Mouse (Mus musculus): Measurements from ENCODE around the gene Srgap1. TPM values are rescaled to one million over a fixed set of nuclear protein-coding genes. Genes with fewer than 3 reads are reported as not detected.

Srgap1 gene
- polyA plus RNA-seq, 1 experiment from 2014 or later: 18.7 TPM

DNA sequence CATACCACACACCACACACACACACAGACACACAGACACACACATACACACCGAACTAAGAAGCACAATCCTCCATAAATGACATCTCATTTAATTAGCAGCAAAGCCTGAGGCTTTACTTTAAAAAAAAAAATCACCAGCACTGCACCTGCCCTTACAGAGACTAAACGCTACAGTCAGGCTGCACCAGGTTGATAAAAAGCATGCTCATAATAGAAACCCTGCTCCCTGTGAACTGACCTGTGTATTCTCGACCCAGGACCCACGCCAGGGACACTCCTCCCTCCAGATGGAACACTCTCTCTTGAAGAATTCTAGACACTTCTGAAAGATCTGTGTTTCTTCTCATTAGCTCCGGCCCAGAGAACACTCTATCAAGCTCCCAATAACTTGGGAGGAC is 52.5 kb downstream of the Srgap1 start:
- Histone ChIP-seq H3K9ac (ENCODE audit: low read depth, low read length) (no peak overlapping the region), H3K9me3 (ENCODE audit: control insufficient read depth, low read length) (no peaks in the 10 kb centered on the region), H3K27me3 (ENCODE audit: control insufficient read depth, insufficient read depth, low read length) (no peaks in the 10 kb centered on the region), H3K4me1 (ENCODE audit: control insufficient read depth, insufficient read depth, low read length) (peaks cover 7% of the 10 kb centered on the region; the same call in 1 of the 2 replicates), H3K27ac (ENCODE audit: low read depth, low read length) (no peak overlapping the region), H3K4me3 (ENCODE audit: low read length) (no peak overlapping the region), H3K36me3 (ENCODE audit: control insufficient read depth, insufficient read depth, low read length) (no peaks in the 10 kb centered on the region), H3K4me2 (replicated peaks; ENCODE audit: low read depth, low read length) (no peak overlapping the region)
- ATAC-seq (ENCODE audit: low FRiP score, low TSS enrichment): no peak
- WGBS: 75% methylated on average over 5 of the region's 5 CpGs

GRCm38 (mm10) chr10:121992609-121993008 is 54.5 kb downstream of the Srgap1 start:
- ATAC-seq (ENCODE audit: low FRiP score, low TSS enrichment): no peak
- WGBS: 62% methylated on average over 8 of the region's 8 CpGs
- H3K4me2 ChIP-seq (replicated peaks; ENCODE audit: low read depth, low read length): no peak overlapping the region

GRCm38 (mm10) chr10:121986997-121987396 is 60.1 kb downstream of the Srgap1 start:
- peaks cover 8% of the 10 kb centered on the region; the same call in 1 of the 2 replicates for H3K4me1 ChIP-seq (ENCODE audit: control insufficient read depth, insufficient read depth, low read length)
- no peak overlapping the region for H3K4me2 ChIP-seq (replicated peaks; ENCODE audit: low read depth, low read length)
- no peaks in the 10 kb centered on the region for H3K27me3 ChIP-seq (ENCODE audit: control insufficient read depth, insufficient read depth, low read length)
- no peaks in the 10 kb centered on the region for H3K9me3 ChIP-seq (ENCODE audit: control insufficient read depth, low read length)
- H3K4me3 ChIP-seq (ENCODE audit: low read length): no peak overlapping the region
- H3K36me3 ChIP-seq (ENCODE audit: control insufficient read depth, insufficient read depth, low read length): no peaks in the 10 kb centered on the region
- WGBS: 88% methylated on average over 4 of the region's 4 CpGs
- no peak overlapping the region for H3K27ac ChIP-seq (ENCODE audit: low read depth, low read length)
- ATAC-seq (ENCODE audit: low FRiP score, low TSS enrichment): no peak
- no peak overlapping the region for H3K9ac ChIP-seq (ENCODE audit: low read depth, low read length)

More at GRCm38 (mm10) chr10:121992609-121993008, 54.5 kb downstream of the Srgap1 start:
- no peak overlapping the region for H3K4me3 ChIP-seq (ENCODE audit: low read length)
- H3K4me1 ChIP-seq (ENCODE audit: control insufficient read depth, insufficient read depth, low read length): no peaks in the 10 kb centered on the region
- H3K27me3 ChIP-seq (ENCODE audit: control insufficient read depth, insufficient read depth, low read length): no peaks in the 10 kb centered on the region
- no peaks in the 10 kb centered on the region for H3K36me3 ChIP-seq (ENCODE audit: control insufficient read depth, insufficient read depth, low read length)
- no peak overlapping the region for H3K9ac ChIP-seq (ENCODE audit: low read depth, low read length)
- no peaks in the 10 kb centered on the region for H3K9me3 ChIP-seq (ENCODE audit: control insufficient read depth, low read length)
- no peak overlapping the region for H3K27ac ChIP-seq (ENCODE audit: low read depth, low read length)

DNA sequence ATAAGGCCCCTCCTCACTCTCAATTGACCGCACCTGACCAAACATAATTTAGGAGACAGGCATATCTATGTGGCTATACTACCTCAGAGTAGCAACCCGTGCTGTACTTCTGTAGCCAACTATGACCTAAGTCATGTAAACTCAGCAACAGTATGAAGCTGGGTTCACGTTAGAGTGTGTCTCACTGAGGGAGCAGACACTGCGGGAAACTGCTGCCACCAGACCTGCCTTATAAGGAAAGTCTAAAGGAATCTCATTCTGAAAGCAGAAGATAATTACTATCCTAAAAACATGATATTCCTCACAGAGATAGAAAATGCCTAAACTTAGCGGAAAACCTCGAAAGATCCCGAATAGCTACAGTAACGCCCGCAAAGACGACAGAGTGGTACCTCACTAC is 62.2 kb downstream of the Srgap1 start:
- no peak overlapping the region for H3K9ac ChIP-seq (ENCODE audit: low read depth, low read length)
- ATAC-seq (ENCODE audit: low FRiP score, low TSS enrichment): no peak
- no peak overlapping the region for H3K27ac ChIP-seq (ENCODE audit: low read depth, low read length)
- H3K27me3 ChIP-seq (ENCODE audit: control insufficient read depth, insufficient read depth, low read length): no peaks in the 10 kb centered on the region
- H3K4me1 ChIP-seq (ENCODE audit: control insufficient read depth, insufficient read depth, low read length): peaks cover 8% of the 10 kb centered on the region; the same call in 1 of the 2 replicates
- H3K4me3 ChIP-seq (ENCODE audit: low read length): no peak overlapping the region
- no peaks in the 10 kb centered on the region for H3K36me3 ChIP-seq (ENCODE audit: control insufficient read depth, insufficient read depth, low read length)
- H3K4me2 ChIP-seq (replicated peaks; ENCODE audit: low read depth, low read length): no peak overlapping the region
- 83% methylated on average over 10 of the region's 10 CpGs for WGBS
- H3K9me3 ChIP-seq (ENCODE audit: control insufficient read depth, low read length): no peaks in the 10 kb centered on the region

GRCm38 (mm10) chr10:121983993-121984610 is 63.0 kb downstream of the Srgap1 start:
- Histone ChIP-seq H3K4me2 (replicated peaks; ENCODE audit: low read depth, low read length) (no peak overlapping the region), H3K36me3 (ENCODE audit: control insufficient read depth, insufficient read depth, low read length) (no peaks in the 10 kb centered on the region), H3K4me3 (ENCODE audit: low read length) (no peak overlapping the region), H3K27me3 (ENCODE audit: control insufficient read depth, insufficient read depth, low read length) (no peaks in the 10 kb centered on the region), H3K4me1 (ENCODE audit: control insufficient read depth, insufficient read depth, low read length) (peaks cover 8% of the 10 kb centered on the region; the same call in 1 of the 2 replicates), H3K9me3 (ENCODE audit: control insufficient read depth, low read length) (no peaks in the 10 kb centered on the region), H3K27ac (ENCODE audit: low read depth, low read length) (no peak overlapping the region), H3K9ac (ENCODE audit: low read depth, low read length) (no peak overlapping the region)
- 39% methylated on average over 10 of the region's 10 CpGs for WGBS
- peak; percentile 72; the same call in 1 of the 2 replicates for ATAC-seq (ENCODE audit: low FRiP score, low TSS enrichment)

GRCm38 (mm10) chr10:121975330-121975729 is 71.8 kb downstream of the Srgap1 start:
- WGBS: 78% methylated on average over 6 of the region's 6 CpGs
- H3K27ac ChIP-seq (ENCODE audit: low read depth, low read length): no peak overlapping the region
- ATAC-seq (ENCODE audit: low FRiP score, low TSS enrichment): no peak
- H3K27me3 ChIP-seq (ENCODE audit: control insufficient read depth, insufficient read depth, low read length): no peaks in the 10 kb centered on the region
- H3K9me3 ChIP-seq (ENCODE audit: control insufficient read depth, low read length): no peaks in the 10 kb centered on the region
- H3K4me1 ChIP-seq (ENCODE audit: control insufficient read depth, insufficient read depth, low read length): 0 out of 2 replicates have a peak, but pooled peaks cover 1% of the 10 kb centered on the region
- H3K4me3 ChIP-seq (ENCODE audit: low read length): no peak overlapping the region
- no peak overlapping the region for H3K9ac ChIP-seq (ENCODE audit: low read depth, low read length)
- H3K36me3 ChIP-seq (ENCODE audit: control insufficient read depth, insufficient read depth, low read length): no peaks in the 10 kb centered on the region
- H3K4me2 ChIP-seq (replicated peaks; ENCODE audit: low read depth, low read length): no peak overlapping the region

GRCm38 (mm10) chr10:121974591-121974990 is 72.5 kb downstream of the Srgap1 start:
- Histone ChIP-seq H3K4me1 (ENCODE audit: control insufficient read depth, insufficient read depth, low read length) (peaks cover 4% of the 10 kb centered on the region; the same call in 1 of the 2 replicates), H3K36me3 (ENCODE audit: control insufficient read depth, insufficient read depth, low read length) (no peaks in the 10 kb centered on the region), H3K4me2 (replicated peaks; ENCODE audit: low read depth, low read length) (no peak overlapping the region), H3K9me3 (ENCODE audit: control insufficient read depth, low read length) (no peaks in the 10 kb centered on the region), H3K27me3 (ENCODE audit: control insufficient read depth, insufficient read depth, low read length) (no peaks in the 10 kb centered on the region), H3K9ac (ENCODE audit: low read depth, low read length) (no peak overlapping the region), H3K27ac (ENCODE audit: low read depth, low read length) (no peak overlapping the region), H3K4me3 (ENCODE audit: low read length) (no peak overlapping the region)
- no peak for ATAC-seq (ENCODE audit: low FRiP score, low TSS enrichment)
- 85% methylated on average over 4 of the region's 4 CpGs for WGBS

- WGBS: 90% methylated on average over 7 of the region's 7 CpGs
These were observed 73.8 kb downstream of the Srgap1 start for GRCm38 (mm10) chr10:121973281-121973680.

GRCm38 (mm10) chr10:121972249-121972892 is 74.7 kb downstream of the Srgap1 start:
- peaks cover 4% of the 10 kb centered on the region; the same call in 1 of the 2 replicates for H3K4me1 ChIP-seq (ENCODE audit: control insufficient read depth, insufficient read depth, low read length)

More at GRCm38 (mm10) chr10:121973281-121973680, 73.8 kb downstream of the Srgap1 start:
- Histone ChIP-seq H3K4me2 (replicated peaks; ENCODE audit: low read depth, low read length) (no peak overlapping the region), H3K4me1 (ENCODE audit: control insufficient read depth, insufficient read depth, low read length) (peaks cover 4% of the 10 kb centered on the region; the same call in 1 of the 2 replicates), H3K4me3 (ENCODE audit: low read length) (no peak overlapping the region), H3K9me3 (ENCODE audit: control insufficient read depth, low read length) (no peaks in the 10 kb centered on the region), H3K36me3 (ENCODE audit: control insufficient read depth, insufficient read depth, low read length) (no peaks in the 10 kb centered on the region), H3K9ac (ENCODE audit: low read depth, low read length) (no peak overlapping the region), H3K27me3 (ENCODE audit: control insufficient read depth, insufficient read depth, low read length) (no peaks in the 10 kb centered on the region), H3K27ac (ENCODE audit: low read depth, low read length) (no peak overlapping the region)
- ATAC-seq (ENCODE audit: low FRiP score, low TSS enrichment): no peak

More at GRCm38 (mm10) chr10:121972249-121972892, 74.7 kb downstream of the Srgap1 start:
- no peaks in the 10 kb centered on the region for H3K27me3 ChIP-seq (ENCODE audit: control insufficient read depth, insufficient read depth, low read length)
- H3K9me3 ChIP-seq (ENCODE audit: control insufficient read depth, low read length): no peaks in the 10 kb centered on the region
- H3K36me3 ChIP-seq (ENCODE audit: control insufficient read depth, insufficient read depth, low read length): no peaks in the 10 kb centered on the region
- no peak overlapping the region for H3K27ac ChIP-seq (ENCODE audit: low read depth, low read length)
- 75% methylated on average over 10 of the region's 10 CpGs for WGBS
- no peak for ATAC-seq (ENCODE audit: low FRiP score, low TSS enrichment)
- H3K4me2 ChIP-seq (replicated peaks; ENCODE audit: low read depth, low read length): no peak overlapping the region
- H3K9ac ChIP-seq (ENCODE audit: low read depth, low read length): no peak overlapping the region
- no peak overlapping the region for H3K4me3 ChIP-seq (ENCODE audit: low read length)

All from kidney, embryonic 14.5 days (tissue).